Mouse (Mus musculus) kidney, postnatal 0 days (tissue): Measurements from ENCODE around the gene Gria4. TPM values are rescaled to one million over a fixed set of nuclear protein-coding genes. Genes with fewer than 3 reads are reported as not detected.

Experiments used
- ATAC-seq: fragments of 200-750 bp; cut with Nextera tagmentation; replicated peaks from 2 replicates; pipeline ENCODE4 v1.8.0; 2017; ENCODE audit warnings: low read depth, moderate number of reproducible peaks, moderate TSS enrichment, moderate library complexity; ENCODE audit not compliant: low FRiP score
- DNase-seq: peaks from one replicate; pipeline ENCODE4 v3.0.0-alpha.2; 2016; ENCODE audit warnings: low spot score
- H3K27ac ChIP-seq: fragments of 300-500 bp; sonication (generic); 2 replicates; pipeline ENCODE4 v1.5.1; 2014; ENCODE audit warnings: mild to moderate bottlenecking
- H3K27me3 ChIP-seq: fragments of 300-500 bp; sonication (generic); 2 replicates; pipeline ENCODE4 v1.6.1; 2014; ENCODE audit warnings: low read length, mixed read lengths; ENCODE audit not compliant: insufficient read depth
- H3K36me3 ChIP-seq: fragments of 300-500 bp; sonication (generic); 2 replicates; pipeline ENCODE4 v1.6.1; 2014; ENCODE audit warnings: low read length, mixed read lengths; ENCODE audit not compliant: insufficient read depth
- H3K4me1 ChIP-seq: fragments of 300-500 bp; sonication (generic); replicated peaks from 2 replicates; pipeline ENCODE4 v1.6.1; 2014; ENCODE audit warnings: antibody characterized with exemption, low read length, mixed read lengths; ENCODE audit not compliant: insufficient read depth
- H3K4me2 ChIP-seq: fragments of 300-500 bp; sonication (generic); 2 replicates; pipeline ENCODE4 v1.6.1; 2014; ENCODE audit warnings: mild to moderate bottlenecking, low read length, moderate library complexity, mixed read lengths
- H3K4me3 ChIP-seq: fragments of 300-500 bp; sonication (generic); replicated peaks from 2 replicates; pipeline ENCODE4 v1.5.1; 2014; ENCODE audit warnings: low read depth, low read length
- H3K9ac ChIP-seq: fragments of 300-500 bp; sonication (generic); 2 replicates; pipeline ENCODE4 v1.6.1; 2014; ENCODE audit warnings: low read depth, low read length
- H3K9me3 ChIP-seq: fragments of 300-500 bp; sonication (generic); replicated peaks from 2 replicates; pipeline ENCODE4 v1.6.1; 2016; ENCODE audit warnings: low read length, inconsistent platforms, mixed read lengths
- CTCF ChIP-seq: IDR thresholded peaks from 2 replicates; pipeline ENCODE4 v1.5.1; 2016; ENCODE audit warnings: antibody characterized with exemption, low read depth, mild to moderate bottlenecking, moderate library complexity
- WGBS: fragments of 180-500 bp; shearing (Covaris S2); extraction: QIAGEN DNeasy Blood & Tissue Kit; methylation state at CpG from one replicate; pipeline ENCODE4 v1.1.7; 2014; 5-methylcytosine and 5-hydroxymethylcytosine counted together
- polyA plus RNA-seq: library from polyadenylated mRNA; unstranded; fragments of >200 nt; fragmentation: Nextera tagmentation; extraction: Ambion mirVana; gene quantifications from 2 replicates; pipeline ENCODE4 v1.2.1, GENCODE M21; 2015

The Gria4 gene
- polyA plus RNA-seq, 1 experiment from 2014 or later: 6.3 TPM

DNA sequence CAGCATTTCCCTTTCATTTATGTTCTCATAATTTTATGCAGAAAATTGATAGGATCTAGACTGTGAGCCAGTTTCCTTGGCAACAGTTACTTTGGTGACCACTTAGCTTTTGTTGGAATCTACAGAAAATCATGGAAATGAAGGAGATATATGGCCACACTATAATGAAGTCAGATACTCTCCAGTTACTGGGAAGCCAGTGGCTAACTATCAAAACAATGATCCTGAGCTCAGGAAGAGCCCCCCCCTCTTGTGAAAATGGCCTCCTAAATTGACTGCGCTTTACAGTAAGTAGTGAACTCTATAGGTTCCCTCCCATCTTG, 281.5 kb downstream of the Gria4 start:
- no peaks in the 10 kb centered on the region for H3K9me3 ChIP-seq
- H3K27me3 ChIP-seq: no peaks in the 10 kb centered on the region
- ATAC-seq: no peak
- no peak overlapping the region for H3K27ac ChIP-seq
- no peak overlapping the region for H3K9ac ChIP-seq
- no peaks in the 10 kb centered on the region for H3K36me3 ChIP-seq
- H3K4me1 ChIP-seq: no peaks in the 10 kb centered on the region
- 100% methylated on average over 1 of the region's 1 CpGs for WGBS
- no peak overlapping the region for H3K4me2 ChIP-seq
- DNase-seq: no peak
- H3K4me3 ChIP-seq: no peak overlapping the region
- TF ChIP-seq CTCF: no peak

DNA sequence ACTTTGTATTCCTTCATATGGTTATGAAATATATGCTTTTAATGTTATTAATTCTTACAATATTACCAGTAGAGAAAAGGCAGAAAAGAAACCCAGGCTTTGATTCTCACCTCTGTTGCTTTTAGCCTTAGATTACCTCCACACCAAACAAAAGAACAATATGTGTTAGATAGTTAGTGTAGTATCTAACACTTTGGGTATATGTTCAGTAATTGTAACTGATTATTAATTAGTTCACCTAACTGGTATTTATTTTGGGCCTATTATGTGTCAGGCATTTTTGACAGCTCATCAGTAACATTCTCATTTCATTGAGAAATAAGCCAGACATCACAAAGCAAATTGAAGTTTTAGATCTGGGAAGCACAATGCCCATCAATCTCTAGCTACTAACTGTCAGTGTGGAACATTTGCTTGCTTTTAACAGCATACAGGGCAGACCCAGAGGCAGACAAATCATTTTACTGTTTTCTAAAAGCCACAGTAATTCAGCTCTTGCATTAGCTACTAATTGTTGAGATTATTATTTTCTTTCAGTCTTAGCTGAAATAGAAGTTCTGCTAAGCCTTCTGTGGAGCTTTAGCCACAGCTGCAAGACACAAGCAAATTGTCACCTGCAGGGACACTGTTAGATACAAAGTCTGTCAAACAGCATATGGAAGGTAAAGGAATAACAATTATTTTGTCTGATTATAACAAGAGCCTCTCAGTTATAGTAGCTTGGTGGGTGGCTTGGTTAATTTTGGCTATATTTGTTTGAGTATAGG, 282.1 kb downstream of the Gria4 start:
- Histone ChIP-seq H3K27me3 (no peaks in the 10 kb centered on the region), H3K4me1 (no peaks in the 10 kb centered on the region), H3K36me3 (no peaks in the 10 kb centered on the region), H3K9ac (no peak overlapping the region), H3K9me3 (no peaks in the 10 kb centered on the region), H3K27ac (no peak overlapping the region), H3K4me3 (no peak overlapping the region), H3K4me2 (no peak overlapping the region)
- DNase-seq: no peak
- no peak for ATAC-seq
- no peak for TF ChIP-seq CTCF

DNA sequence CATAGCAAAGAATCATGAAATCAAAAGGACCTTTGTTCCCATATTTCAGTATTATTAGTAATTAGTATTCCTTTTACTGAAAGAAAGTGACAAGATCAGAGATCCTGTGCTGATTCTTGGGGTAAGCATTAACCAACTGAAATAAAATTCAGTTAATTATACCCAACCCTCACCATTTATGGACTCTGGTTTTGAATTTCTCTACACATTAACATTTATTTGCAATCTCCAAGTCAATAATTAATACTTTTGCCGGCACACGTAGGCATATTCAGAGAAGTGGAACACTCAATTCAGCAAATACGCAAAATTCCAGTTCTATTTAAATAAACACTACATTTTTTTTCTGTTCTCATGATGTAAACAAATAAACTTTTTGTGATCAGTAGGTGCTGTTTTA, 289.9 kb downstream of the Gria4 start:
- WGBS: 73% methylated on average over 3 of the region's 3 CpGs
- H3K27me3 ChIP-seq: no peaks in the 10 kb centered on the region
- H3K4me2 ChIP-seq: no peak overlapping the region
- DNase-seq: peak; percentile 11
- no peak overlapping the region for H3K27ac ChIP-seq
- no peak overlapping the region for H3K9ac ChIP-seq
- no peaks in the 10 kb centered on the region for H3K4me1 ChIP-seq
- H3K36me3 ChIP-seq: no peaks in the 10 kb centered on the region
- TF ChIP-seq CTCF: no peak
- H3K9me3 ChIP-seq: no peaks in the 10 kb centered on the region
- no peak for ATAC-seq
- no peak overlapping the region for H3K4me3 ChIP-seq

DNA sequence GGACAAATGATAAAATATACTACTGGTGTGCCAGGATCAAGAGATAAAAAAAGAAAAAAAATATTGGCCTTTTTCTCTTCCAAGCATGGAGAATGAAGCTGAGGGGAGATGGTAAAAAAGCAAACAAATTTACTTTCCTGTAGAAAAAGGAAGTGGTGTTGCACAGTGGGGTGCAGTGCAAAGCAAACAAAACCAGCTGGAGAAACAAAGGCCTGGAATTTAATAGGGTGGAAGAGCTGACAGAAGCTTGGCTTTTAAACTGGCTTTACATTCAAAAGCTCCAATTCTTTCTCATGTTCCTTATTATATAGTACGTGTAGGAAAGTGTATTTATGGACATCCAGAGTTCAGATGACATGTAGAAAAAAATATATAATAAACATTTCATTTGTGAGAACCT, 290.9 kb downstream of the Gria4 start:
- no peaks in the 10 kb centered on the region for H3K36me3 ChIP-seq
- H3K9me3 ChIP-seq: no peaks in the 10 kb centered on the region
- WGBS: 11% methylated on average over 1 of the region's 1 CpGs
- H3K4me1 ChIP-seq: no peaks in the 10 kb centered on the region
- H3K27me3 ChIP-seq: no peaks in the 10 kb centered on the region
- no peak overlapping the region for H3K9ac ChIP-seq
- no peak overlapping the region for H3K4me2 ChIP-seq
- H3K4me3 ChIP-seq: no peak overlapping the region
- no peak for TF ChIP-seq CTCF
- H3K27ac ChIP-seq: no peak overlapping the region
- ATAC-seq (no peak), DNase-seq (peak; percentile 9)

DNA sequence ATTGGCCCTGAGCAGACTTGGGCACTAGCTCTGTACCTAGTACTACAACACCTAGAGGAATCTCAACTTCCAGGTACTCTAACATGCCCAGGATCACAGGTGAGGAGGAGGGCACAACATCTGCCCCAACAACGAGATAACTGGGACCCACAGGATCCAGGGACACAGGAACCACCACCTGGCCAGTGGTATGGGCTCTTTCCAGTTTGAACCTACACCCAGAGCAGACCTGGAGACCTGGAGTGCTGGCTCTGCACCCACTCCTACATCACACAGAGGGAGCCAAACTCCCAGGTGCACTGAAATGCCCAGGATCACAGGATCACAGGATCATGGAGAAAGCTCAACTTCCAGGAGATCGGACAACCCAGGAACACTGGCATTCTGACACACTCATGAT, 309.6 kb downstream of the Gria4 start:
- ATAC-seq (no peak), DNase-seq (no peak)
- no peaks in the 10 kb centered on the region for H3K27me3 ChIP-seq
- H3K27ac ChIP-seq: no peak overlapping the region
- 98% methylated on average over 2 of the region's 2 CpGs for WGBS
- H3K4me2 ChIP-seq: no peak overlapping the region
- no peak for TF ChIP-seq CTCF
- H3K9me3 ChIP-seq: no peaks in the 10 kb centered on the region
- H3K9ac ChIP-seq: no peak overlapping the region
- no peaks in the 10 kb centered on the region for H3K4me1 ChIP-seq
- no peaks in the 10 kb centered on the region for H3K36me3 ChIP-seq
- no peak overlapping the region for H3K4me3 ChIP-seq

DNA sequence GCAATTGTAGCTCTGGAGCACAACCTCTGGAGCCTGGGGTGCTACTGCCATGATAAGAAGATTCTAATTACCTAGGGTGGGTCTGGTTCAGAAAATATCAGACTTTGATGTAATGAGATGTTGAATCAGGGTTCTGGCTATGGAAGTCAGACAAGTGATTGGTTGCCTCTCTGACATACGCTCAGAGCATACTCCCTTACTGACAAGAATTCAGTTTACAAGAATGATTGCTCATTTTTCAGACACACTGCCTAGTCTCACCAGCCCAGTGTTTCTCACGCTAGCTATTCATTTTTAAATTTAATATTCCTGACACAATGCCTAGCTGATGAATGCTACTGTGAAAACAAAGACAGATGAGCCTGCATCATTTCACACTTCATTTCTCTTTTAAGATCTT, 311.5 kb downstream of the Gria4 start:
- Histone ChIP-seq H3K4me2 (no peak overlapping the region), H3K9me3 (no peaks in the 10 kb centered on the region), H3K9ac (no peak overlapping the region), H3K36me3 (no peaks in the 10 kb centered on the region), H3K27me3 (no peaks in the 10 kb centered on the region), H3K4me3 (no peak overlapping the region), H3K4me1 (no peaks in the 10 kb centered on the region), H3K27ac (no peak overlapping the region)
- DNase-seq: no peak
- ATAC-seq: no peak
- WGBS: 74% methylated on average over 2 of the region's 2 CpGs
- no peak for TF ChIP-seq CTCF

DNA sequence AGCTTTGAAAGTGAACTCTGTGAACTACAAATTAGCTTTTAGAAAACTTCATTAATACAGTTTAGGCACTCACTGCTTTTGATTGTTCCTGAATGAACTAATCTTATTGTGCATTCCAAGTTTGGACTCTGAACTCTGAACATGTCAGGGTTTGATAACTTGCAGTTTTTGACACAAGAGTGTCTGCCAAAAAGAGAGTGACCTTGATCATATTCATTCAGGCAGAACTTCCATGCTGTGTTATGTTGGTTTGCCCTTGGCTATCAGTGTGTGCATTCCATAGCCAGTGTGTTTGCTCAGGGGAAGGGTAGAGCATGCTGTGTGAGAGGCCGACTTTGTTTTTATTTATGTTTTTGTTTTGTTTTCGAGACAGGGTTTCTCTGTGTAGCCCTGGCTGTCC, 325.2 kb downstream of the Gria4 start:
- Histone ChIP-seq H3K4me1 (no peaks in the 10 kb centered on the region), H3K4me2 (no peak overlapping the region), H3K27me3 (no peaks in the 10 kb centered on the region), H3K9me3 (no peaks in the 10 kb centered on the region), H3K36me3 (no peaks in the 10 kb centered on the region), H3K4me3 (no peak overlapping the region), H3K9ac (no peak overlapping the region), H3K27ac (no peak overlapping the region)
- no peak for TF ChIP-seq CTCF
- 58% methylated on average over 2 of the region's 2 CpGs for WGBS
- DNase-seq (peak; percentile 16), ATAC-seq (no peak)
